Mouse (Mus musculus): ENCODE results near the gene Msi1.
A peak's percentile ranks its signal among the peaks of the same experiment; 100 is the strongest.
"Not testable (repeated sequence)": the region's sequence is repeated elsewhere in the genome, so short reads cannot be mapped to it uniquely, and the experiment has no call there.

The Msi1 gene

DNA sequence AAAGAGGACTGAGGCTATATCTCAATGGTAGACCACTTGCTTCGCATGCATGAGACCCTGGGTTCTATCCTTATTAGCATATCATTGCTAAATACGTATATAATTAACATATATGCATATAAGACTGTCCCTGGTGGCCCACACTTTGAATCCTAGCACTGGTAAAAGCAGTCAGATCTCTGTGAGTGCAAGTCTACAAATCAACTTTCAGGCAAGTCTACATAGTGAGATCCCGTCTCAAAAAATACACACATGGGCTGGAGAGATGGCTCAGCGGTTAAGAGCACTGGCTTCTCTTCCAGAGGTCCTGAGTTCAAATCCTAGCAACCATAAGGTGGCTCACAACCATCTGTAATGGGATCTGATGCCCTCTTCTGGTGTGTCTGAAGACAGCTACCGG is 61.7 kb downstream of the Msi1 start:
- DNase-seq = peak; percentile 69

DNA sequence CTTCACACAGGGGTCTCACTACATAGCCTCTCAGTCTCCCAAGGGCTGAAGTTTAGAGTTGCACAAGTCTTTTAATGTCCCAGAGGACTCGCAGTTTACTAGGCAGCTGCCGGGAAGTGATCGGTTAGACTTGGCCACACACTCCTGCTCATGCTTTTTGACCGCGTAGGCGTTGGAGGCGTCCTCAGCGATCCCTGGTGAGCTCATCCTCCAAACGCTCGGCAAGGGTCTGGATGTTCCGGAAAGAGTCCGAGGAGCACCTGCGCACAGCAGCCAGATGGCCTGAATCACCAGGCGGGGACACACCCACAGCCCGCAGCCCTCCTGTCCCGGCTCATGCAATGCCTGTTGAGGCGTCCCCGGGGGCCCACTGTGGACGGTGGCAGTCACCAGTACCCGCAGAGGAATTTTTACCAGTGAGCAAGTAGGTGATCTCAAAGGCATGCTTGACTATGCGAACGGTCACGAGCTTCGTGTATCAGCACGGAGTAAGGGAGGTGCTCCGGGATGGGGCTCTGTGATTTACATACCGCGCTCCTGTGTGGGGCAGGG is 62.4 kb downstream of the Msi1 start:
- DNase-seq = peak; percentile 66

DNA sequence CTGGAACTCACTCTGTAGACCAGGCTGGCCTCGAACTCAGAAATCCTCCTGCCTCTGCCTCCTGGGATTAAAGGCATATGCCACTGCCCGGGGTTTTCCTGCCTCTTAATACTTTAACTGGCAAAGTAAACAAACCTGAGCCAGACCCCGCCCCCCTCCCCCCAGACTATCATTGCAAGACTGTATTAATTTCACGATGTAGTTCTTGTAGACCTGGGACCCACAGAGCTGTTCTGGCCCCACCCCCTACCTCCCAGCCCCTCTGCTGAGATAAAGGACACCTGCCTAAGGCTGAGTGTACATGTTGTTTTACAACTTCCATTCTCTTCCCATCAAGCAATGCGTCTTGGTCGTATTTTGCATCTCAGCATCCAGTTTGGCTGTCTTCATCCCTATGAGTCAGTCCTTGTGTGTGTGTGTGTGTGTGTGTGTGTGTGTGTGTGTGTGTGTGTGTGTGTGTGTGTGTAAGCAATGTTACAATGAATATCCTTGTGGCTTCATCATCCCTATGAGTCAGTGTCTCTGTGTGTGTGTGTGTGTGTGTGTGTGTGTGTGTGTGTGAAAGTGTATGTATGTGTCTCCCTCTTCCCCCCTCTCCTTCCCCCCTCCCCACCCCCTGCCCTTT is 63.4 kb downstream of the Msi1 start:
- DNase-seq = no peak

DNA sequence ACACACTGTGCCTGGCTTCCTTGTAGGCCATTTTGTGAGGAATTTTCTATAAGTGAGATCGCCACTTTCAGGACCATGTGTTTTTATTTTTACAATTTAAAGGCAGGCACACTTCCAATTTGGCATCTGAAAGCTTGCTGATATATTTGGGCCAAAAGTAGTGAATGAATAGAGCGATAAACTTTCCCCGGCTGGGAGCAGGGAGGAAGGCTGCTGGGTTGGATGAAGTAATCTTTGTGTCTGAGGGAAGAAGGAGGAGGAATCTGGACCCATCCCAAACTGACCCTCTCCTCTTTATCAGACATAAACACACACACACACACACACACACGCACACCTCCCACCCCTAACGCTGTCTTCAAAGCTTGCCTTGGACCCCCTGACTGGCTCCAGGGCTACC is 64.0 kb downstream of the Msi1 start:
- DNase-seq = no peak

DNA sequence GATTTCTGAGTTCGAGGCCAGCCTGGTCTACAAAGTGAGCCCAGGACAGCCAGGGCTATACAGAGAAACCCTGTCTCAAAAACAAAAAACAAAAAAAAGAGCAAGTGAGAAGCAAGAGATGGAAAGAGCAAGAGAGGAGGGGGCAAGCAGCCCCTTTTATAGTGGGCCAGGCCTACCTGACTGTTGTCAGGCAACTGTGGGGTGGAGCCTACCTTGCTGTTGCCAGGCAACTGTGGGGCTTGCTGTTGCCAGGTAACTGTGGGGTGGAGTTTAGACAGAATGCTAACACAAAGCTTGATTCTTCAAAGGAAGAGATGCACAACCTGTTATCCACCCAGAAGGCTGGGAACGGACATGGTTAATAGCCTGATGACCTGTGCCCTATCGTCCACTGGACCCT is 66.2 kb downstream of the Msi1 start:
- not testable (repeated sequence) for DNase-seq

DNA sequence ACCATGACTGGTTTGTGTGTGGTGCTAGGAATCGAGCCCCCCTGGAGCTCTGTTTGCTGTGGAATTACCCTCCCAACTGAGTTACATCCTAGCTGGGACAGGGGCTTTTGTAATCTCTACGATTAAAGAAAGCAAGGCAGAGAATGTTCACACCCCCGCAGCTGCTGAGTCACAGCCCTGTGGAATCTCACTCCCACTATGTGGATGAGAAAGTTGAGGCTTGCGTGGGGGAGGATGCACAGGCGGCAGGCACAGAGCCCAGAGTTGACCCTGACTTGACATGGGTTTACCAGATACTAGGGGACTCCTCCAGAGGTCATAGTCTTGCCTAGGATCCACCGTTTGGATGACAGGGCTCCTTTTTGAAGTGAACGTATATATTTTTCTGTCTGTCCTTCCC is 67.6 kb downstream of the Msi1 start:
- DNase-seq = no peak

DNA sequence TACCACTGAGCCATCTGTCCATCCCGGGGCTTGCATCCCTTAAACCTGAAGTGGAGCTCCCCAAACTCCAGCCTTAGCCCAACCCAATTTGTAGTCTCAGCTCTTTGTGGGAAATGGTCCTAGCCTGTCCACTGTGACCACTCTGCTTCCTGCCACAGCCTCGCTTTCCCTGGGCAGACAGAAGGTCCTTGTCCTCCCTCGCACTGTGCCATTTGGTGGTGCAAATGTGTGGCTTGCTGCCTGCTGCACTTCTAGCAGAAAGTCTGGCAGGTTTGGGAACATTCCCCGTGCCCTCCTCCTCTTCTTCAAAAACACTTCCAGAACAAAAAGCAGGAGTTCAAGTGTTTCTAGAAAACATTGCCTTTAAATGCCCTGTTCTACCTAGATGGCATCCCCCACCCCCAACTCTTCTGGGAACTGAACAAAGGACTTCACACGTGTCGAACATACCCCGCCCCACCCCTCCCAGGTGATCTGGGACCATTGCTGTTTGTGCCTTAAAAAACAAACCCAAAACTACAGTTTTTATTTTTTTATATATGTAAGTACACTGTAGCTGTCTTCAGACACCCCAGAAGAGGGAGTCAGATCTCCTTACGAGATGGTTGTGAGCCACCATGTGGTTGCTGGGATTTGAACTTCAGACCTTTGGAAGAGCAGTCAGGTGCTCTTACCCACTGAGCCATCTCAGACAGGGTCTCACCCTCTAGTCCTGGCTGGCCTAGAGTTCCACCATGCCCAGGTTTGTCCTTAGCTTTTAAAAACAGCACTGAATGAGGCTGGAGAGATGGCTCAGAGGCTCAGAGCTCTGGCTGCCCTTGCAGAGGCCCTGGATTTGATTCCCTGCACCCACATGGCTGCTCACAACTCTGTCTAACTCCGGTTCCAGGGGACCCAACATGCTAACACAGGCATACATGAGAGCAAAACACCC is 69.2 kb downstream of the Msi1 start:
- no peak for DNase-seq

DNA sequence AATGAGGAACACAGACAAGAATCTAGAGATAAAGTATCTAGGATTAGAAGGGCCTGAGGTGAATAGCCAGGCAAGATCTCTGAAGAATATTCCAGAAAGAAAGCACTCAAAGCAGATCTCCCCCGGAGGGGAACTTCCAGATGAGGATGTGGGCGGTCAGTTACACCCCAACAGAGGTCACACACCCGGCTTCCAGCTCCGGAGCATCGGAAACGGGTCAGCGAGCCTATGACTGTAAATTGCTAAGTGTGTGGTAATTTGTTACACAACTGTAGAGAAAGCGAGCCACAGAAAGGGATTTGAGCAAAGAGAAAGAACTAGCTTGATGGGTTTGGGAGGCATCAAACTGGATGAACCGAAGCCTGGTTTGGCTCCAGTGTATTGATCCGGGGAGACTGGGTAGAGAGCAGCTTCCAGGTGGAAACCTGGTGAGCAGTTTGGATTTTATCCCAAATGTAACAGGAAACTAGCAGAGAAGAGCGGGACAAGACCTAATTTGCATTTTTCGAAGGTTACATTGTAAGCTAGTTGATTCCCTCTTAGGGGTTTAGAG is 71.1 kb downstream of the Msi1 start:
- no peak for DNase-seq

DNA sequence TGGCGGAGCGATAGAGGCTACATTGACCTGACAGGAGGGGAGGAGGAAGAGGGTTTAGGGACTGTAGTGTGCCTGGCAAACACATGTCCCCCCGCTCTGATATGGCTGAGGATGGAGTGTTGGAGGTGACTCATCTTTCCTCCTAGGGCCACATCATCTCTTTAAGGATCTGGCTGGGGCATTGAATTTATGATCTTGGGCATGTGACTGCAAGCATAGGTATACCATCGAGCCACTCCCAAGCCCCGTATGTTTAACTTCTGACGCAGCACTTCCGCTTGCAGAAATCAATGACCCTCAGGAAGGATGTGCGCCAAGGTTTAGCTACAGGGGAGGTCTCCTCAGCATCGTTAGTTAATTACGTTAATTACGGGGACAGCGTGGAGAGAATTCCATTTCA is 73.6 kb downstream of the Msi1 start:
- no peak for DNase-seq
